Comparison of ENCODE assay signal across 8 mouse cellular contexts in the genomic region with DNA sequence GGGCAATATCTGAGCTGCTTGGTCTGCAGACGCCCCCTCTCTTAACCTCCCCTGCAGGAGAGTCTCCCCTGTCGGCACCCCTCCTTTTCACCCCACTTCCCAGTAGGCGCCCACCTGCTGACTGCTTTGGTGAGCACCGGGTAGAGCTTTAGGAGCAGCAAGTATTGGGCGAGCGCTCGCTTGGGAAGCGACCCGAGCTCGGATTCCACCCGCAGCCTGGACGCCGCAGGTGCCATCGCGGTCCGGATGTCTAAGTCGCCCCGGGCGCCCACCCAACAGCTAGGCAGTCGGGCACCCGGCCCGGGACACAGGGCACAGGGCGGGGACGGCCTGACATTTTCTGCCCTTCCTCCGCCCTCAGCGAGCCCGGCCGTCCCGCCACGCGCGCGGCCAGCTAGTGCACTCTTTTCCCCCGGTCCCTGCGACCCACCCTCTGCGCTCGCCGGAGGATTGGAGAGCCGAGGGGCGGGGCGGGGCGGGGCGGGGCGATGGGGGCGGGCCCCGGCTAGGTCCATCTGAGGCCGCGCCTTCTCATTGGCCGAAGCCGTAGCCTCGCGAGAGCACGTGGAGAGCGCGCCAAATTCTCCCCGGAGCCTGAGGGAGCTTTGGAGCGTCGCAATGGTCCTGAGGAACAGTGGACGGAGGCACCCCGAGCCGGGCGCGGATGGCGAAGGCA. TPM values are rescaled to one million over a fixed set of nuclear protein-coding genes. Genes with fewer than 3 reads are reported as not detected.
DNase-seq lines count a peak whose midpoint lies in the region; ATAC-seq and TF ChIP-seq lines count a peak whose summit lies in the region.

A gene (minus strand): TSS at position 417 of the 676 bp plus-strand sequence.
A gene (plus strand): TSS at position 537 of the 676 bp plus-strand sequence.

- H3K36me3 ChIP-seq in embryonic facial prominence, embryonic 15.5 days, result peaks cover 16% of the 10 kb centered on the region
- peaks cover 4% of the 10 kb centered on the region for H3K36me3 ChIP-seq in limb, embryonic 14.5 days (ENCODE audit: control insufficient read depth, insufficient read depth, low read length)
- peaks cover 2% of the 10 kb centered on the region for H3K36me3 ChIP-seq in midbrain, embryonic 16.5 days (ENCODE audit: control insufficient read depth, insufficient read depth, low read length)
- no peaks in the 10 kb centered on the region for H3K36me3 ChIP-seq in spleen, adult 2 months (ENCODE audit: control insufficient read depth, insufficient read depth, low read length)

- peaks cover 5% of the 10 kb centered on the region; the same call in 1 of the 2 replicates for H3K4me1 ChIP-seq in bone marrow macrophage, adult 2 months (ENCODE audit: control insufficient read depth, insufficient read depth, low read length)
- peaks cover 16% of the 10 kb centered on the region for H3K4me1 ChIP-seq in embryonic facial prominence, embryonic 15.5 days
- H3K4me1 ChIP-seq in limb, embryonic 14.5 days (ENCODE audit: control insufficient read depth, insufficient read depth, low read length), result peaks cover 5% of the 10 kb centered on the region; the same call in 1 of the 2 replicates
- H3K4me1 ChIP-seq in midbrain, embryonic 16.5 days (ENCODE audit: control insufficient read depth, insufficient read depth, low read length), result peaks cover 6% of the 10 kb centered on the region
- peaks cover 2% of the 10 kb centered on the region; the same call in 1 of the 2 replicates for H3K4me1 ChIP-seq in spleen, adult 2 months (ENCODE audit: control insufficient read depth, insufficient read depth, insufficient read length)

- TF ChIP-seq POLR2A in bone marrow macrophage, adult 2 months (IDR thresholded peaks at IDR 0.05; ENCODE audit: borderline replicate concordance, low read depth, low read length), result no peak
- 0 out of 2 replicates have a peak, but pooled peaks have one; percentile 52 for TF ChIP-seq POLR2A in limb, embryonic 14.5 days (IDR thresholded peaks at IDR 0.05; ENCODE audit: borderline replicate concordance, extremely low read depth, insufficient read depth, insufficient read length)
- TF ChIP-seq POLR2A in spleen, adult 2 months (IDR thresholded peaks at IDR 0.05; ENCODE audit: low read depth, low read length), result no peak

- DNase-seq in B cell, adult 2 months, result peak; percentile 81 to 83
- DNase-seq in heart, adult 9 months (ENCODE audit: low spot score in 2 of 2), result peak; percentile 89 to 90
- DNase-seq in kidney, adult 9 months, result peak; percentile 92
- peak; percentile 95 for DNase-seq in limb, embryonic 14.5 days (ENCODE audit: low spot score)
- peak; percentile 67 to 84 for DNase-seq in spleen, adult 2 months (ENCODE audit: low read depth in 1 of 2, low spot score in 2 of 2)

- H3K4me3 ChIP-seq in bone marrow macrophage, adult 2 months (ENCODE audit: insufficient read depth, low read length), result peak within 1 kb of the TSS; percentile 81
- H3K4me3 ChIP-seq in embryonic facial prominence, embryonic 15.5 days (replicated peaks), result peak within 1 kb of the TSS; percentile 90
- H3K4me3 ChIP-seq in limb, embryonic 14.5 days (replicated peaks; ENCODE audit: low read length), result peak within 1 kb of the TSS; percentile 66
- peak within 1 kb of the TSS; percentile 83 for H3K4me3 ChIP-seq in midbrain, embryonic 16.5 days (ENCODE audit: low read depth, low read length)
- peak within 1 kb of the TSS; percentile 91 for H3K4me3 ChIP-seq in spleen, adult 2 months (ENCODE audit: extremely low read depth, insufficient read depth, insufficient read length)

- peak within 1 kb of the TSS; percentile 83 for H3K9ac ChIP-seq in embryonic facial prominence, embryonic 15.5 days
- H3K9ac ChIP-seq in limb, embryonic 14.5 days (ENCODE audit: low read depth, low read length, severe bottlenecking), result peak within 1 kb of the TSS; percentile 81
- H3K9ac ChIP-seq in midbrain, embryonic 16.5 days (ENCODE audit: low read depth, low read length), result peak within 1 kb of the TSS; percentile 85

- peak; percentile 99 for ATAC-seq in embryonic facial prominence, embryonic 15.5 days (ENCODE audit: insufficient number of reproducible peaks, low FRiP score, low TSS enrichment, low read depth)
- peak; percentile 98 for ATAC-seq in limb, embryonic 14.5 days (ENCODE audit: low FRiP score, low read depth)
- ATAC-seq in midbrain, embryonic 16.5 days, result peak; percentile 98

- H3K9me3 ChIP-seq in embryonic facial prominence, embryonic 15.5 days (replicated peaks), result no peaks in the 10 kb centered on the region
- H3K9me3 ChIP-seq in limb, embryonic 14.5 days (ENCODE audit: control insufficient read depth, low read length), result no peaks in the 10 kb centered on the region
- H3K9me3 ChIP-seq in midbrain, embryonic 16.5 days (replicated peaks; ENCODE audit: control insufficient read depth, low read length, poor library complexity, severe bottlenecking), result no peaks in the 10 kb centered on the region

- no peak within 1 kb of the TSS for H3K27ac ChIP-seq in bone marrow macrophage, adult 2 months (ENCODE audit: insufficient read depth, low read depth, low read length)
- 0 out of 2 replicates have a peak within 1 kb of the TSS, but pooled peaks have one; percentile 68 for H3K27ac ChIP-seq in embryonic facial prominence, embryonic 15.5 days (replicated peaks)
- no peak within 1 kb of the TSS for H3K27ac ChIP-seq in limb, embryonic 14.5 days (replicated peaks; ENCODE audit: low read depth, low read length)
- 0 out of 2 replicates have a peak within 1 kb of the TSS, but pooled peaks have one; percentile 33 for H3K27ac ChIP-seq in midbrain, embryonic 16.5 days (ENCODE audit: low read length)
- H3K27ac ChIP-seq in spleen, adult 2 months (ENCODE audit: insufficient read depth, low read length), result no peak within 1 kb of the TSS; the same call in 1 of the 2 replicates

- WGBS in embryonic facial prominence, embryonic 15.5 days, result 0% methylated on average over 60 of the region's 64 CpGs
- 0% methylated on average over 34 of the region's 64 CpGs for WGBS in limb, embryonic 14.5 days
- under 1% methylated on average over 56 of the region's 64 CpGs for WGBS in midbrain, embryonic 16.5 days
- under 1% methylated on average over 58 of the region's 64 CpGs for WGBS in spleen, adult 2 months

- peak within 1 kb of the TSS; percentile 96 for H3K4me2 ChIP-seq in embryonic facial prominence, embryonic 15.5 days (replicated peaks)
- peak within 1 kb of the TSS; percentile 81 for H3K4me2 ChIP-seq in limb, embryonic 14.5 days (replicated peaks; ENCODE audit: low read depth, low read length, severe bottlenecking)
- peak within 1 kb of the TSS; percentile 96 for H3K4me2 ChIP-seq in midbrain, embryonic 16.5 days (ENCODE audit: low read length)

- peaks cover 17% of the 10 kb centered on the region for H3K27me3 ChIP-seq in embryonic facial prominence, embryonic 15.5 days
- peaks cover 17% of the 10 kb centered on the region for H3K27me3 ChIP-seq in limb, embryonic 14.5 days (ENCODE audit: control insufficient read depth, insufficient read depth, low read length)
- peaks cover 4% of the 10 kb centered on the region; the same call in 1 of the 2 replicates for H3K27me3 ChIP-seq in midbrain, embryonic 16.5 days (ENCODE audit: control insufficient read depth, insufficient read depth, low read depth, low read length)
- H3K27me3 ChIP-seq in spleen, adult 2 months (ENCODE audit: control insufficient read depth, insufficient read depth, low read length), result no peaks in the 10 kb centered on the region; the same call in 1 of the 2 replicates

- no peak for TF ChIP-seq CTCF in bone marrow macrophage, adult 2 months (IDR thresholded peaks at IDR 0.05; ENCODE audit: low read depth, low read length)
- no peak for TF ChIP-seq CTCF in spleen, adult 2 months (IDR thresholded peaks at IDR 0.05; ENCODE audit: extremely low read depth, insufficient read depth, insufficient read length, insufficient replicate concordance)

RNA-seq across cellular contexts. Expression of the first gene that starts in this region (rescaled TPM):
- polyA plus RNA-seq in bone marrow macrophage, adult 2 months (2012; ENCODE audit: insufficient read depth, insufficient read length, missing spikeins), result 3.3 and 3.4 TPM in 2 replicates
- polyA plus RNA-seq in embryonic facial prominence, embryonic 15.5 days (2015; fragmentation: Nextera tagmentation; extraction: Ambion mirVana), result 4.9 and 6.6 TPM in 2 replicates
- polyA plus RNA-seq in limb, embryonic 14.5 days (2012; rRNA removed), result 3.2 and 3.8 TPM in 2 replicates
- 4.7 and 6.4 TPM in 2 replicates for polyA plus RNA-seq in limb, embryonic 14.5 days (2014; fragmentation: Nextera tagmentation; extraction: Ambion mirVana)
- 11.5 and 12.2 TPM in 2 replicates for polyA plus RNA-seq in midbrain, embryonic 16.5 days (2015; fragmentation: Nextera tagmentation; extraction: Ambion mirVana)
- polyA plus RNA-seq in spleen, adult 2 months (2012; rRNA removed), result 2.0 and 2.6 TPM in 2 replicates

RNA-seq across cellular contexts. Expression of the second gene that starts in this region (rescaled TPM):
- 9.2 and 12.1 TPM in 2 replicates for polyA plus RNA-seq in bone marrow macrophage, adult 2 months (2012; ENCODE audit: insufficient read depth, insufficient read length, missing spikeins)
- 21.4 and 21.7 TPM in 2 replicates for polyA plus RNA-seq in embryonic facial prominence, embryonic 15.5 days (2015; fragmentation: Nextera tagmentation; extraction: Ambion mirVana)
- polyA plus RNA-seq in limb, embryonic 14.5 days (2012; rRNA removed), result 34.1 and 36.6 TPM in 2 replicates
- 24.3 and 27.3 TPM in 2 replicates for polyA plus RNA-seq in limb, embryonic 14.5 days (2014; fragmentation: Nextera tagmentation; extraction: Ambion mirVana)
- 5.1 and 7.4 TPM in 2 replicates for polyA plus RNA-seq in midbrain, embryonic 16.5 days (2015; fragmentation: Nextera tagmentation; extraction: Ambion mirVana)
- polyA plus RNA-seq in spleen, adult 2 months (2012; rRNA removed), result 5.6 and 7.0 TPM in 2 replicates

Comparison
In these comparisons a context has a peak if more than half of its experiments do, and no peak if none do; other contexts are left out.
1. H3K27ac ChIP-seq: peak in embryonic facial prominence, embryonic 15.5 days (single experiment) and midbrain, embryonic 16.5 days (single experiment); none in bone marrow macrophage, adult 2 months (single experiment), limb, embryonic 14.5 days (single experiment) and spleen, adult 2 months (single experiment).
2. Peak in every context shown above with its lines, with median percentiles within 50 percentile points of each other: DNase-seq, H3K4me3 ChIP-seq, ATAC-seq, H3K4me2 ChIP-seq and H3K9ac ChIP-seq.